ENCODE assay signal across 8 mouse cellular contexts in genomic region chr3:25144961-25145697, GRCm38 (mm10). TPM values are rescaled to one million over a fixed set of nuclear protein-coding genes. Genes with fewer than 3 reads are reported as not detected.
DNase-seq lines count a peak whose midpoint lies in the region; ATAC-seq and TF ChIP-seq lines count a peak whose summit lies in the region.

No protein-coding gene starts in this region.

- no peak for TF ChIP-seq CTCF in heart, adult 2 months (IDR thresholded peaks at IDR 0.05)

- H3K9ac ChIP-seq in heart, adult 2 months (ENCODE audit: low read depth, low read length): no peak overlapping the region
- H3K9ac ChIP-seq in hindbrain, embryonic 11.5 days (ENCODE audit: low read depth, low read length): no peak overlapping the region
- no peak overlapping the region for H3K9ac ChIP-seq in limb, embryonic 12.5 days (replicated peaks)
- H3K9ac ChIP-seq in liver, embryonic 12.5 days: no peak overlapping the region

- no peak for TF ChIP-seq POLR2A in heart, adult 2 months (IDR thresholded peaks at IDR 0.05; ENCODE audit: insufficient read depth, low read depth, low read length)

- peak; percentile 3 to 4 for DNase-seq in heart, postnatal 10 days
- no peak for DNase-seq in heart, adult 2 months
- DNase-seq in cerebellum, postnatal 36 days: peak; percentile 19 to 55
- DNase-seq in hindbrain, embryonic 11.5 days (ENCODE audit: low spot score): peak; percentile 34

- no peaks in the 10 kb centered on the region for H3K27me3 ChIP-seq in heart, adult 2 months (ENCODE audit: control insufficient read depth, insufficient read depth, low read length)
- no peaks in the 10 kb centered on the region for H3K27me3 ChIP-seq in hindbrain, embryonic 11.5 days (ENCODE audit: control insufficient read depth, insufficient read depth, low read length)
- H3K27me3 ChIP-seq in limb, embryonic 12.5 days: no peaks in the 10 kb centered on the region
- H3K27me3 ChIP-seq in liver, embryonic 12.5 days (replicated peaks): peaks cover 35% of the 10 kb centered on the region

- H3K79me2 ChIP-seq in heart, adult 2 months (replicated peaks; ENCODE audit: control insufficient read depth, insufficient read depth, low read length): no peaks in the 10 kb centered on the region

- ATAC-seq in hindbrain, embryonic 11.5 days (ENCODE audit: low FRiP score): no peak
- ATAC-seq in limb, embryonic 12.5 days (ENCODE audit: insufficient number of reproducible peaks, insufficient read depth, low FRiP score, low TSS enrichment, low read depth): 0 out of 2 replicates have a peak, but pooled peaks have one; percentile 8
- ATAC-seq in monocyte, adult 5-6 weeks (replicated peaks; ENCODE audit: insufficient number of reproducible peaks, low FRiP score, low TSS enrichment, poor library complexity, severe bottlenecking): no peak
- no peak for ATAC-seq in liver, embryonic 12.5 days
- no peak for ATAC-seq in erythroblast, adult 5-6 weeks (replicated peaks; ENCODE audit: low FRiP score, poor library complexity, severe bottlenecking)

- H3K27ac ChIP-seq in heart, adult 2 months: no peak overlapping the region
- no peak overlapping the region for H3K27ac ChIP-seq in hindbrain, embryonic 11.5 days (ENCODE audit: low read depth, low read length)
- H3K27ac ChIP-seq in limb, embryonic 12.5 days: peak overlapping the region; percentile 95
- no peak overlapping the region for H3K27ac ChIP-seq in liver, embryonic 12.5 days

- H3K36me3 ChIP-seq in heart, adult 2 months (ENCODE audit: control insufficient read depth, insufficient read depth, low read length): no peaks in the 10 kb centered on the region
- H3K36me3 ChIP-seq in hindbrain, embryonic 11.5 days (ENCODE audit: control insufficient read depth, insufficient read depth, low read length): no peaks in the 10 kb centered on the region
- no peaks in the 10 kb centered on the region for H3K36me3 ChIP-seq in limb, embryonic 12.5 days
- no peaks in the 10 kb centered on the region for H3K36me3 ChIP-seq in liver, embryonic 12.5 days

- H3K9me3 ChIP-seq in hindbrain, embryonic 11.5 days (ENCODE audit: control insufficient read depth, low read length): no peaks in the 10 kb centered on the region
- H3K9me3 ChIP-seq in limb, embryonic 12.5 days: peaks cover 10% of the 10 kb centered on the region
- H3K9me3 ChIP-seq in liver, embryonic 12.5 days (replicated peaks): no peaks in the 10 kb centered on the region; the same call in 1 of the 2 replicates

- 34% methylated on average over 8 of the region's 8 CpGs for WGBS in heart, adult 2 months
- 16% methylated on average over 8 of the region's 8 CpGs for WGBS in hindbrain, embryonic 11.5 days
- 9% methylated on average over 8 of the region's 8 CpGs for WGBS in limb, embryonic 12.5 days
- 22% methylated on average over 8 of the region's 8 CpGs for WGBS in liver, embryonic 12.5 days (ENCODE audit: insufficient replicate concordance)

- TF ChIP-seq EP300 in heart, adult 2 months (IDR thresholded peaks at IDR 0.05; ENCODE audit: insufficient read depth, low read depth, low read length): no peak

- intact Hi-C loops in heart, postnatal 10 days (cut with DNase I): no loop called here
- intact Hi-C loops in heart, adult 2 months (cut with DNase I): no loop called here

- H3K4me2 ChIP-seq in hindbrain, embryonic 11.5 days (replicated peaks; ENCODE audit: low read depth, low read length): no peak overlapping the region
- peak overlapping the region; percentile 66 for H3K4me2 ChIP-seq in limb, embryonic 12.5 days
- H3K4me2 ChIP-seq in liver, embryonic 12.5 days: no peak overlapping the region

- no peaks in the 10 kb centered on the region; the same call in 1 of the 2 replicates for H3K4me1 ChIP-seq in heart, adult 2 months (ENCODE audit: control insufficient read depth, insufficient read depth, low read length)
- no peaks in the 10 kb centered on the region for H3K4me1 ChIP-seq in hindbrain, embryonic 11.5 days (replicated peaks; ENCODE audit: control insufficient read depth, insufficient read depth, low read length)
- H3K4me1 ChIP-seq in limb, embryonic 12.5 days (replicated peaks): peaks cover 9% of the 10 kb centered on the region
- no peaks in the 10 kb centered on the region for H3K4me1 ChIP-seq in liver, embryonic 12.5 days

- H3K4me3 ChIP-seq in heart, adult 2 months: no peak overlapping the region
- H3K4me3 ChIP-seq in hindbrain, embryonic 11.5 days (ENCODE audit: low read depth, low read length): no peak overlapping the region
- no peak overlapping the region for H3K4me3 ChIP-seq in limb, embryonic 12.5 days (replicated peaks)
- H3K4me3 ChIP-seq in liver, embryonic 12.5 days: no peak overlapping the region

RNA-seq across cellular contexts. Expression of gene Naaladl2, which starts 1.1 kb away (rescaled TPM):
- total RNA-seq in heart, postnatal 10 days (2021): under 1 TPM; 0.55 to 0.93 TPM
- under 1 TPM; 0.23 to 0.45 TPM for total RNA-seq in heart, adult 2 months (2021)
- polyA plus RNA-seq in heart, adult 2 months (2012; rRNA removed): 0.10 and 0.47 TPM in 2 replicates
- 0.25 and 1.0 TPM in 2 replicates for polyA plus RNA-seq in hindbrain, embryonic 11.5 days (2014; fragmentation: Nextera tagmentation; extraction: Ambion mirVana)
- 0.99 and 1.1 TPM in 2 replicates for polyA plus RNA-seq in limb, embryonic 12.5 days (2016; fragmentation: Nextera tagmentation; extraction: Ambion mirVana)
- not detected in 3 replicates for total RNA-seq in monocyte, adult 5-6 weeks (2017)
- 0.25 TPM in 2 replicates for polyA plus RNA-seq in liver, embryonic 12.5 days (2016; fragmentation: Nextera tagmentation; extraction: Ambion mirVana)
- total RNA-seq in erythroblast, adult 5-6 weeks (2015; ENCODE audit: low replicate concordance): not detected in 2 replicates
- total RNA-seq in erythroblast, adult 5-6 weeks (2017; ENCODE audit: low replicate concordance): 0.14 TPM in 1 of 2 replicates, not detected in the other

Comparison
In these comparisons a context has a peak if more than half of its experiments do, and no peak if none do; other contexts are left out.
1. DNase-seq: peak in heart, postnatal 10 days (2 of 2), cerebellum, postnatal 36 days (2 of 2) and hindbrain, embryonic 11.5 days (single experiment); none in heart, adult 2 months (0 of 2).